Mouse (Mus musculus): ENCODE results near the gene Map4k4.

Map4k4 gene

DNA sequence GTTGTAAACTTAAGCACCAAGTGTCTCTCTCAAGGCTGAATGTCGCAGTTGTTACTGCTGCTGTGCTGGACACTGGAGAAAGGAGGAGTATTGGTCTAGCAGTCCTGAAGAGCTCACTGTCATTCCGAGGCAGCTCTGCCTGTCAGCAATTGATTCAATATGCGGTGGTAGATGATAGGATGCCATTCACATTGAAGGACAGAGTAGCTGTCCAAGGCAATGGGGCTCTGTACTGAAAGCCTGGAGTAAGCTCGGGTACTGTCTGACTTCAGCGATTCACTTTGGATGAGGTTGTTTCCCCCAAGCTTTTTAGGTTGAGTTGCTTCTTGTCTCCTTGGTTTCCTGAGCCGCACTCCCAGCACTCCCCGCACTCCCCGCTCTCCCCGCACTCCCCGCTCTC lies 34.9 kb downstream of the Map4k4 start:
- no peak for DNase-seq (ENCODE audit: low spot score in 2 of 2)

DNA sequence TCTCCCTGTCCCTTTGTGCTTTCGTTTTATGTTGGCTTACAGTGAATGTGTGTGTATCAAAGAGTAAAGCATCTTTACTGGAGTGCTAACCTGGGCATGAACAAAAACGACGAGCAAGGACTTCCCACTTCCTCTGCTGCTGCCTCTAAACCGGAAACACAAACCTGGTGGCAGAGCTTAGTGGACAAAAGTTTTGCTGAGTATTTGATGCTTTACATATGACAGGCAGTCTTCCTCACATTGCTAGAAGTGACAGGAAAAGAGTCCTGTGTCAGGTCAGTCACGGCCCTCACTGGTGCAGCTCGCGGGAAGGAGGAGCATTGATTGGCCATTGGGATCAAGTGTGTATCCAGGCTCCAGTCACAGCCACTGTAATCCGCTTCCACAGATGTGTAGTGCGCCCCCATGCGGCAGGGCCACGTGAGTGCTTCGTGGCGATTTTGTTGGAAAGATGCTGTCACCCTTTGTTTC lies 35.7 kb downstream of the Map4k4 start:
- DNase-seq (ENCODE audit: low spot score in 2 of 2), result peak; percentile 73 to 79

DNA sequence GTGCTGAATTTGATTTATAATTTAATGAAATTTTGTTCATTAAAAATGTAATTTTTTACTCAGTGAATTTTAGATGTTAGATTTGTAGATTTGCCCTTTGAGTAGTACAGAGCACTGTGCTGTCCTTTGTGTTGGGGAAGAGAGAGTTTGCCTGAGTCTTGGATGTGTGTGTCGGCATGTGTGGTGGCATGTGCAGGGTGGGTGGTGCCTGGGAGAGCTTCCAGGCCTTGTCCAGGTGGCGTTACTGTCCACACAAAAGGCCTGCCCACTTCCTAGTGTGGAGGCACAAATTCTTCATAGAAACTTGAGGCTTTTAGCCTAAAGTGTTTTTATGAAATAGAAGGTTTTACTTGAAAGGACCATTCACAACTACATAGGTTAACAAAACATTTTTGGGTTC lies 36.2 kb downstream of the Map4k4 start:
- DNase-seq (ENCODE audit: low spot score in 2 of 2), result no peak

DNA sequence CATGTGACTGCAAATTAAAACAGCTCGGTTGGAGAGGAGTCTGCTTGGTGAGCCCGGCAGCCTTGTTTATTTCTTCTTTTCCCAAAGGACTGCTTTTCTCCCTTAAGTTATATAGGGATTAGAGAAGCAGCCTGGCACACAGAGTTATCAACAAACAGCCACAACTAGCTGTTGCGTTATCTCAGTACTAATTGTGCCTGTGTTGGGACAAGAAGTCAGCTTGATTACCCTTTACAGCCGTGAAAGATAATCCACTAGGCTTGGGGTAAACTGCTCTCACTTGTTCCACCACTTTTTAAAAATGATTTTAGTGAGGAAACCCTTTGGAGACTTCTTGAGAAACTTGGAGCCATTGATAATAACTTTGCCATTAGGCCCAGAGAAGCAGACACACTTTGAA lies 36.9 kb downstream of the Map4k4 start:
- DNase-seq (ENCODE audit: low spot score in 2 of 2), result no peak

DNA sequence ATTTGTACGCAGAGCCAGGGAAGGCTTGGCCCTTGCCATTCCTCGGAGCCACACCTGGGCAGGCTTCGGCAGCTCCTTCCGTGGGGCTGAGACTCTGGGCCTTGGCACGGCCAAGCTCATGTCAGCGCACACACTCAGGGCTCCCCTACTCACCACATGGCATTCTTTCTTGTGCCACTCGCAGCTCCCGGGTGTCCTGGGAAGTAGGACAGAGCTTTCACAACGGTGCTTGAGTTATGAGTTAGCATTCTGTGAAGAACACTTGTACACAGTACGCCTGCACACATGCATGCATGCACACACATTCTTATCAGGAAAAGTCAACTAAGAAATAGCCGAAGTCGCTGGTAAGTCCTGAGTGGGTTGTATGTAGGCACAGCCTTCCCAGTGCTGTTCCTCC lies 38.7 kb downstream of the Map4k4 start:
- no peak for DNase-seq (ENCODE audit: low spot score in 2 of 2)

DNA sequence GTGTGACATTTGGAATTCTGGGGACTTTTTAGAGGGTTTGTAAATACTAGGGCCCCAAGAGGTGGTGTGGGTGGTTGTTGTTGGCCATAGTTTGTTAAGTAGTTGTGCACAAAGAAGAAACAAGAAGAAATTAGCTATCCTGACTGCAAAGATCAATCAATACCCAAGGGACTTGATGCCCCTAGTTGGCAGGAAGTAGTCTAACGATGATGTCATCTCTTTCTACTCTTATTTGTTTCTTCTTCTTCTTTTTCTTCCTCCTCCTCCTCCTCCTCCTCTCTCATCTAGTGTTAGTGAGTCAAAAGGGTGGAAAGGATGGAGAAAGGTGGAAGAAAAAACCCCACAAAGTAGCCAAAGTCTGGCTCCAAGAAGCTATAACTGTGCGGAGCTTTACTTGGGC lies 39.6 kb downstream of the Map4k4 start:
- no peak for DNase-seq (ENCODE audit: low spot score in 2 of 2)

DNA sequence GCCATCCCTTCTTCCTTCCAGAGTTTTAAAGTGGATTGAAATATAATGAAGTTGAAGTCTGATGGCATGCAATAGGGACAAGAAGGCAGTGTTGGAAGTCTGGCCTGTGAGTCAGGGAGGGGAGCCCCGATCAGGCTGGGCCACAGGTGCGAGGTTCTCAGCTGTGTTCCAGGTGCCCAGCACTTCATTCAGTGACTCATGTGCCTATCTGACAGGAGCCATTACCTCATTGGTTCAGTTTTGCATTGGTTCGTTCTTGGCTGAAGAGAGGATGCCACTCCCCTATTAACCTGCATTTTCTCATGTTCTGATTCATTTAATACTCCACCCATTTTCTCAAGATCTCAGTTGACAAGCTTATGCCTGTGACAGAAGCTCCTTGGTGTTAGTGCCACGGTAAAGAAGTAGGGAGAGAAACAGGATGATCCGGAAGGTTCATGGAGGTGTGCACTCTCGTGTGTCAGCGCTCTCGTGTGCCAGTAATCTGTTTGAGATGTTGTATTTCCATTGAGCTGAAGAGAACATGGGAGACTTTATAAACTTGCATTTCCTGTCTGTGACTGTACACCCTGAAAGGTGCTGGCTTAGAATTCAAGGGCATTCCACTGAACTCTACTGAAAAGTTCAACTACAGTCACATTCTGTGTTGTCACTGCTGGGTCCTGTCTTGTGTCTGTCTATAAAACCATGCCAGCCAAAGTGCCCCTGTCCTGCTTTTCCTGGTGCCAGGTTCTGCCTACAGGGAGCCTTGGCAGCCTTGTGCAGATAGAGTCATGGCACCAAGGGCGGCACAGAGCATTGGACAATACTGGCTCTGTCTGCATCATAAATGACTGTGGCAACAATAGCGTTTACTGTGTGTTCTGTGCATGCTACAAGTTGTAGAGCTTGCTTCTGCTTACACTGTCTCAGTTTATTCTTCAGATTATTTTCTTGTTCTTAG lies 40.8 kb downstream of the Map4k4 start:
- no peak for DNase-seq (ENCODE audit: low spot score in 2 of 2)

DNA sequence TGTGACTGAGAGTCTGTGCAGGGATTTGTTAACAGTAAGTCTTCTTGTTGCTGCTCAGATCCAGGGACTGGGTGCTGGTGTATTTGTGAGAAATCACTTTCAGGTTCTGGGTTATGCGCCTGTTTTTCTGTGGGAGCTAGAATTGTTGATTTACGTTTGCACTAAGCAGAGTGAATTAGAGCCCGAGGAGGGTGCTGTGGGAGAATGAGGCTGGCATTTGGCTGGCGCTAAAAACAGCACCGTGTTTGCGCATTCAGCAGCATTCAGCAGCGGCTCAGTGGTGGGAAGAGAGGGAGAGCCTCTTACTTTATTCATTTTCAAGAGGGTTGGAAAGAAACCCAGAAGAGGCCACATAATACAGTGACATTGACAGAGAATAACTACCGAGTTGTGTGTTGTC lies 42.2 kb downstream of the Map4k4 start:
- peak in 1 of 2 experiments; percentile 68 for DNase-seq (ENCODE audit: low spot score in 2 of 2)

DNA sequence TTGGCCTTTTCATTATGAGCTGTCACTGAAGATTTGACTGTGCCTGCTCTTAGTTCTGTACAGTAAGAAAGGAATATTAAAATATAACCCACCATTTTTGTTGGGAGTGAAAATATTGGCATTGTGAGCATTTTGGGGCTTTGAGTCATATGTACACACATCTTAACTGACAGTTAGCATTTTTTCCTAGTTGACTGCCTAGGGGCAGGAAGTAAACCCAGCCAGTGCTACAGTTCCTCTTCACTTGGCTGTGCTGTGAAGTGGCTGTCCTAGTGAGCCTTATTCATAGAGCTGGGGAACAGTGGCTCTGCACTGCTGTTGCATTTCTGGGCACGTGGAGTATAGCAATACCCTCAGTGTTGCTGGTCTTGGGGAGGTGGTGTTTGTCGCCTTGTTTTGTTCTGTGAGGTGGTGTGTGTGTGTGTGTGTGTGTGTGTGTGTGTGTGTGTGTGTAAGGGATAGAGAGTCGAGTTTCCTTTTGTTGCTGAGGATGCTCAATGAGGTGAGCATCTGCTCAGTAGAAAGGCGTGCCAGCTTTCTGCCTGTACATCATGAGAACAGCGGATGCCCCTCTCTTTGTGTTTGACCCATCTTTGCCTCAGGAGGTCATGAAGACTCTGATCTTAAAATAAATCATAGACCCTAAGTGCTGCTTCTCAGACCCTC lies 43.7 kb downstream of the Map4k4 start:
- DNase-seq (ENCODE audit: low spot score in 2 of 2), result no peak

DNA sequence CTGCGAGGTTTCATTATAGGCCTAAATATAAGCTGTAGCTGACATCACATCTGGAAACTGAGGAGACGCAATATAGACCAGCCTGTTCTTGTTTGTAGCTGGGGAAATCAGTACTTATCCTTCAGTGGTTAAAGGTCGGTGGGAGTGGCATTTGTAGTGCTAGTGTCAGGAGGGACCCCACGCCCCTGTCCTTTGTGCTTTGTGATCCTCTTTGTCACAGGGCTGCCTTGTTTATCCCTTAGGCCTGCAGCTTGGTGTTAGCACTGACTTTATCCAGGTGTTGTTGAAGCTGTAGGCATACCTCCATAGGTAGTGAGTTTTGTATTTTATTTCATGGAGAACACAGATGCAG lies 44.2 kb downstream of the Map4k4 start:
- no peak for DNase-seq (ENCODE audit: low spot score in 2 of 2)

DNA sequence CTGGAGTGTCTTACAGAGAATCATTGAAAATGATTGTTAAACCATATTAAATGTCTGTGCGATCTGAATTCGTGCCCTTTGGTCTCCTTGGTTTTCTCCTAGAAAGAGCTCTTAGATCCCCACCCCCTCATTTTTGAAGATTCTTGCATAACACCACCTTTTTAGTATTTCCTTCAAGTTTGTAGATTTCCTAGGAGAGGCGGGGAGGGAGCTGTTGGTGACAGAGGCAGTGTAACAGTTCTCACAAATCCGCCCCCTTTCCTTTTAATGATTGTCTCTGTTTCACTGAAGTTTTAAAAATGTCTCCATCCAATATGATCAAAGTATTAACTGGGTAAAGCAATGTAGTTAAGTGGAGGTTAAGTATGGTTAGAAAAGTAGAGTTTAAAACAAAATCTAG lies 45.7 kb downstream of the Map4k4 start:
- no peak for DNase-seq (ENCODE audit: low spot score in 2 of 2)

DNA sequence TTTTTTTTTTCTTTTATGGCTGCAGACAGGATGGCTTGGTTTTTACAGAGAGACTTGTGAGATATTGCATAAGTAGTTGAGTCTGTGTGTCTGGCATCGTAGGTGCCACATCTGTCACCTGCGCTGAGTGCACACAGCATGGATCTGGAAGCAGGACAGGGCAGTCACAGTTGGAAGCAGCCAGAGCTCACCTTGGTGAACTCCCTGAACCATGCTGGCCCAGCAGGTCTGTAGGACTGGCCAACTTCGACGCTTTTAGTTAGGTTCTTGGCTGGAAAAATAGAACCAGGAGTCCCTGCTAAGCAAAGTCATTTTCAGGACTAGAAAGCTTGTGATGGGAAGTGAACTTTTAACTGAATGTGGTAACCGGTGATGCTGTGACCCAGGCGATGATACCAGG lies 46.5 kb downstream of the Map4k4 start:
- DNase-seq (ENCODE audit: low spot score in 2 of 2), result no peak

DNA sequence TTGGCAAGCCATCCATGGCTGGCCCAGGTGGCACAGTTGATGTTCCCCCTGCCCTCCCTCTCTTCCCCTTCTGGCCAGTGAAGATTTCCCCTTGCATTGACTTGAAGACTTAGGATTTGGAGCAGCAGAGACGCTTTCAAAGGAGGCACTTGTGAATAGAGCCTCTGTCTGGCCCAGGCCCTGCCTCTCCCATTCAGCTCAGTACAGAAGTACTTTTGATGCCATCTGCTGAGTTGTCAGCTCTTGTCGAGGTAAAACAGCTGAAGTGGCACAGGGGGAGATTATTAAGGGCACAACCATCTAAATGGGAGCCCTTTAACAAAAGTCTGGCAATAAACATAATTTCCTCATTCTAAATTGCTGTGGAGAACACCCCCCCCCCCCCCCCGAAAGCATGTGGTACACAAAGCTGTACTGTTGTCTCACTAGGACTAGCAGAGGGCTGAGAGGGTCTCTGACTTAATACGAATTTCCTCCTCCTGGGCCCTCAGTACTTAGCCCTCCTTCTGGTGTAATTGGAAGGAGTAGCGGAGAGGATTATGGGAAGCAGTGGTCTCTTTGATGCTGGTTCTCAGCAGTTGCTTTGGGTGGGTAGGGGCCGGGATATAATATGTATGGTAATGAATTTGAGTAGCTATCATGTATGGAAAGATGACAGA lies 47.1 kb downstream of the Map4k4 start:
- DNase-seq (ENCODE audit: low spot score in 2 of 2), result no peak

DNA sequence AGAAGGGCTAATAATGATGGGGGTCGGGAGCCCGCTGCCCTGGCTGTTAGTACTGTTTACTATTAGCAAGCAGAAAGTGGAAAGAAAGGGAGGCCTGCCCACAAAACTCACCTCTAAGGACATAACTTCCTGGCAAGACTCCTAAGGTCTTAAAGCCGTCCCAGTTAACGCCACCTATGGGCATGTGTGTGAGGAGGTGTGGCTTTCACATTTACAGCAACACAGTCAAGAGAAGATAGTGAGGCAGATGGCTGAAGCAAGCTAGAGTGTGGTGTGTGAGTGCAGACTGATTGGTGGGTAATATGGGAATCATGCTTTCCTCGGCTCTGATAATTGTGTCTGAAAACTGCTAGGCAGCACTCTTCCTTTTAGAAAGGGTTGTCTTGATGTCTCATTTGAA lies 48.5 kb downstream of the Map4k4 start:
- no peak for DNase-seq (ENCODE audit: low spot score in 2 of 2)

DNA sequence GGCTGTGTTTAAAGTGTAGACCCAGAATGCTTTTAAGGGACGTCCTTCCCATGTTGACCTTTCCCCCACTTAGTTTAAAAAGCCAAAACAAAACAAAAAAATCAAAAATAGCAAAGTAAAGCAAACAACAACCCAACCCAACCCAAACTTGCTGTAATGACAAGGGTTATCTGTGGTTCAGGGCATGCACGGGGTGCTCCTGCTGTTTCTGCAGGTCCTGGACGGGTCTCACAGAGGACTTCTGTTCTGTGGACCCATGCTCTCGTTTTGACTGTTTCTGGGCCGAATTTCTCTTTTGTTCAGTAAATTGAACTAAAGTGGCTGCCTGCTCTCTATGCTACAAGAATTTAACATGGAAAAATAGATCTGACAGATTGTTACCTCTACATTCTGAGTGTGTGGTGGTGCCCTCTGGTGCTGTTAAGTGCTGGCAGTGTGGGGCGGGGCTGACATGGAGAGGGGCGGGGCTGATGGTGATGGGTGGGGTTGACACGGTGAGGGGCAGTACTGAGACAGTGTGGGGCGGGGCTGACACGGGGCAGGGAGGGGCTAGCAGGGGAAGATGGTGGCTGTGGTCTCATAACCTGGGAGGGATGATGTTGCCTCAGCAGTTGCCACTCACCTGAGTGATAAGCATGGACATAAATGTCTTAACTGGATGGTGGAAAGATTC lies 49.2 kb downstream of the Map4k4 start:
- no peak for DNase-seq (ENCODE audit: low spot score in 2 of 2)

DNA sequence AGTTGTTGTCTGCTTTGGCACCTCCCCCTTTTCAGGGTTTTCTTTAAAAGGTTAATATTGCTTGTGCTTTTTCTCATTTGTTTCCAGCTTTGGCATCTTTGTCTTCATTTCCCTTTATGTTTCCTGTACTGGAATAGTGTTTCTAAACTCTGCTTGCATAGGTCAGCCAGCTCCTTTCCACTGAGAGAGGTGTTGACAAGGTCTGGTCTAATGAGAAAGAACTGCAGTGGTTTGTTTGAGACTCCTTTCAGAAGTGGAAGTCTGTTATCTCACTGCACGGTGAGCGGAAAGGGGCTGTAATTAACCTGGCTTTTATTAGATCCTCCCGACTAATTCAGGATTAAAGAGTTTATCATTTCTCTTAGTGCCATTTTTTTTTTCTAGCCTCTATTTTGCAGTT lies 49.9 kb downstream of the Map4k4 start:
- DNase-seq (ENCODE audit: low spot score in 2 of 2), result no peak

DNA sequence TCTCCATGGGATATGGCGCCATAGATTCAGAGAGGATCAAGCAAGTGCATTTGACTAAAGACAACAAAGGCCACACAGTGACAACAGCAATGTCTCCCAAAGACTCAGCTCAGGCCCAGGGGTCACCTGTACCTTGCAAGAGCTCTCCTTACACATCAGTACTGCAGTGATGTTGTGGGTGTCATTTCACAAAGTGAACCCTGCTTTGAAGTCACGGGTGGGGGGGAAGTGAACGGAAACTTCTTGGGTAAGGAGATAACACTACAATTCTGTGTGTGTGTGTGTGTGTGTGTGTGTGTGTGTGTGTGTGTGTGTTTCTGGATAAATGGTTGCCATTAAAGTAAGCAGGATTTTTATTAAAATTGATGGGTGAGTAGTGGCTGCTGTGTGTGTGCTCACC lies 53.9 kb downstream of the Map4k4 start:
- DNase-seq (ENCODE audit: low spot score in 2 of 2), result no peak

DNA sequence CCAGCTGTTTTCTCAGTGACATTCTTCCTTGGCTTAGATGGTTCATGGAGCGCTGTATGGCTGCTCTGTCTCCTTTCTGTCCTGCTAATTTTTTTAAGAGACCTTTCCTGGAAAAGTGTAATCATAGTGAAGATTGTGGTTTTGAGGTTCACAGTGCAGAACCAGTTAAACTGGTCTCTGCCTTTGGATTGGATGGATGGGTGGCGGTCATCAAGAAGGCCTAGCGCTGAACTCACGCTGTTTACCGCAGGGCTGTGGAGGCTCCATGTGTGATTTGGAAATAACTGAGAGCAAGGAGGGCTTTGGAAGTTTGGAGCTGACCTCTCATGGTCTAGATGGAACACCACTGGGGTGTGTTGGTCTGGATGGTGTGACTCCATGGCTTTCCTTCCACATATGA lies 56.0 kb downstream of the Map4k4 start:
- DNase-seq (ENCODE audit: low spot score in 2 of 2), result no peak

DNA sequence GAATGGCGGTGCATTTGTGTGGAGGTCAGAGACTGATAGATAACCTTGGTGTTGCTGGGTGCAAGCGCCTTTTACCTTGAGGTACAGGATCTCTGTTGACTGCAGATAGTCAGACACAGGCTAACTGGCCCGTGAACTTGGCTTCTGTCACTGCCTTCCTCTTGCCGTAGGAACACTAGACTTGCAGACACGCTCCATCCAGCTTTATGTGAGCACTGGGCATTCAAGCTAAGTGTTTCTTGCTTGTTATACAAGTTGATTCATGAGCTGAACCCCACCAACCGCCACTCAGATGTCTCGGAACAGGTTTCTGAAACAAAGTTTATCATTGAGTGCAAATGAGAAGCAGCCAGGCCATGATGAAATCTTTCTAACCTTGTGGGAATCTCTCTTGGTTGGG lies 57.3 kb downstream of the Map4k4 start:
- no peak for DNase-seq (ENCODE audit: low spot score in 2 of 2)

DNA sequence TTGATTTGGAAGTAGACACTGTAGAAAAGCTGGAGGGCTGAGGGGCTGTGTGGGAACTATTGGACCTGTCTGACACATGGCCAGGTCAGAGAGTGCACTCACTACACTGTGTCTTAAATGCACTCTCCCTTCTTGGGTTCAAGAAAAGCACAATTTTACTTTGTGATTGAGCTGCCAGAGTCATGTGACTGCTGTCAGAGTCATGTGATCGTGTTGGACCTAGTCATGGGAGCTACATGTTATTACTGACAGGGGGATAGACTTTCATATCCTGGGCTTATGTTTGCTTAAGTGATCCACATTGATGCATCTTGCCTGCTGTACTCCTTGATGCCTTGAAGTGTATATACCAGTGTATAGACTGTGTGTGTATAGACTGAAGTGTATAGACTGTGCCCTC lies 59.9 kb downstream of the Map4k4 start:
- DNase-seq (ENCODE audit: low spot score in 2 of 2), result no peak

DNA sequence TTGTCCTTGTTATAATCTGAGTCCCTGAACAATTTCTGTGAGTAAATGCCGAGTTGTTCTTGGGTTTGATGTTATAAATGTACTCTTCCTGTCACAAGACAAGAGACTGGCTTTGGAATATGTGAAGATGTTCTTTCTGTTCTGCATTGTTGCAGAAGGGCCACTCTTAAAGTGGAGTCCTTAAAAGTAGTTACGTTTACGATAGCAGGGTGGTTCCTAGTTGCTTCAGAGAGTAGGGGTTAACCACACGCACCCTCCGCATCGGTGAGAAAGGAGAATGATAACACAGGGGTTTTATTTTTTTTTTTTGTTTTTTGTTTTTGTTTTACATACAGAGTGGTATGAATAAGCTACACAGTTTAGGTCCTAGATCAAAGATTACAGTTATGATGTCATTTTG lies 60.4 kb downstream of the Map4k4 start:
- DNase-seq (ENCODE audit: low spot score in 2 of 2), result no peak

DNA sequence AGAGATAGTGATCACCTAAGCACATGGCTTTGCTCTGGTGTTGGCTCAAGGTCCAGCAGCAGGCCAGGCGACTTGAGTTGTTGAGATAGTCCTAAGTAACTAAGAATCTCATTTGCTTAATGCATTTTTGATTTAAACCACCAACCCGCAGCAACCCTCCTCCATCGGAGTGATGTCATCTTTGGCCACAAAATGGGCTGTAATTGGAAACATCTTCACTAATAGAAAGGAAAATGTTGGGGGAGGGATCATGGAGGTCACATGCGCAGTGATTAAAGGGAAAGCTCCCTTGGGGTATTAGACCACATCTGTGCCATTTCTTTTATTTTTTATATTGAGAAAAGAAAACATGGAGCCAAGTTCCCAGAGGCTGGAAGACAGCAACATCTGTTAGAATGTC lies 61.6 kb downstream of the Map4k4 start:
- no peak for DNase-seq (ENCODE audit: low spot score in 2 of 2)
